Mouse (Mus musculus): Measurements from ENCODE around the gene Zbtb18.
"Not testable (repeated sequence)": the region's sequence is repeated elsewhere in the genome, so short reads cannot be mapped to it uniquely, and the experiment has no call there.

The Zbtb18 gene

DNA sequence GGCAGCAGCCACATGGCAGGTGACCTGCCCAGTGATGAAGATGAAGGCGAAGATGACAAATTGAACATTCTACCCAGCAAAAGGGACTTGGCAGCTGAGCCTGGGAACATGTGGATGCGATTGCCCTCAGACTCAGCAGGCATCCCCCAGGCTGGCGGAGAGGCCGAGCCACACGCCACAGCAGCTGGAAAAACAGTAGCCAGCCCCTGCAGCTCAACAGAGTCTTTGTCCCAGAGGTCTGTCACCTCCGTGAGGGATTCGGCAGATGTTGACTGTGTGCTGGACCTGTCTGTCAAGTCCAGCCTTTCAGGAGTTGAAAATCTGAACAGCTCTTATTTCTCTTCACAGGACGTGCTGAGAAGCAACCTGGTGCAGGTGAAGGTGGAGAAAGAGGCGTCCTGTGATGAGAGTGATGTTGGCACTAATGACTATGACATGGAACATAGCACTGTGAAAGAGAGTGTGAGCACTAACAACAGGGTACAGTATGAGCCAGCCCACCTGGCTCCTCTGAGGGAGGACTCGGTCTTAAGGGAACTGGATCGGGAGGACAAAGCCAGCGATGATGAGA lies 5.5 kb downstream of the Zbtb18 start:
- DNase-seq (ENCODE audit: low spot score), result no peak

DNA sequence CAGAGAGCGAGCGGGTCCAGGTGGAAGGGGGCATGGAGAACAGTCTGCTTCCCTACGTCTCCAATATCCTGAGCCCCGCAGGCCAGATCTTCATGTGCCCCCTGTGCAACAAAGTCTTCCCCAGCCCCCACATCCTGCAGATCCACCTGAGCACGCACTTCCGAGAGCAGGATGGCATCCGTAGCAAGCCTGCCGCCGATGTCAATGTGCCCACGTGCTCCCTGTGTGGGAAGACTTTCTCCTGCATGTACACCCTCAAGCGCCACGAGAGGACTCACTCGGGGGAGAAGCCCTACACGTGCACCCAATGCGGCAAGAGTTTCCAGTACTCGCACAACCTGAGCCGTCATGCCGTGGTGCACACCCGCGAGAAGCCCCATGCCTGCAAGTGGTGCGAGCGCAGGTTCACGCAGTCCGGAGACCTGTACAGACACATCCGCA lies 6.0 kb downstream of the Zbtb18 start:
- no peak for DNase-seq (ENCODE audit: low spot score)

DNA sequence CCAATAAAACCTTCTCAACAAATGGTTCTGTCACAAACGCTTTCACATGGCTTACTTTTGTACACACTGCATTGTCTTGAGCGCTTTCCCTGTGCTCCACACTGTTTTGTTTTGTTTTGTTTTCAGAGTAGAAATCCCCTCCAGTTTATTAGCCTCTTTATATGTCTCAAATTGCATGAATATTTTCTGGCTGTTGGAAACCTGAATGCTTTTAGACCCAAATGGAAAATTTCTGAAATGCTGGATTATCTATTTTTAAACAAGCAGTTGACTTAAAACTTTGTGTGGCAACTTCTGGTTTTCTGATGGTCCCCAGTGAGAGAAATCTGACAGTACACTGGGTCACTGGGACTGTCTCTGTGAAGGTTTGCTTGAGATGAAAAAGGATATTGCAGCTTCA lies 6.8 kb downstream of the Zbtb18 start:
- DNase-seq (ENCODE audit: low spot score), result no peak

DNA sequence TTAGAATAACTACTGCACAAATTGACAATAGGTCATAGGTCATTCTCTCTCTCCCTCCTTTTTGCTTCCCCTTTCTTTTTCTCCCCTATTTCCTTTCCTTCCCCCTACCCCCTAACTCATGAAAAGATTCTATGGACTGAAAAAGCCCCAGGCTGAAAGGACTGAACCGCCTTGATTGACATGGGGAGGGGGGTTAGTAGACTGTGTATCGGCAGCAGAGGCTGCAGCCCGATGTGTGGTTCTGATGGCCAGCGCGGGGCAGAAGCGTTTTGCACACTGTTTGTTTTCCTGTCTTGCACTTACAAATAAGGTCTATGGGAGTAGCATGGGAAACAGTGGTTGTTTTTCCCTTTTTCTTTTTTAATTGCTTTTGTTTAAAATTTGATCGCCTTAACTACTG lies 7.7 kb downstream of the Zbtb18 start:
- not testable (repeated sequence) for DNase-seq (ENCODE audit: low spot score)

DNA sequence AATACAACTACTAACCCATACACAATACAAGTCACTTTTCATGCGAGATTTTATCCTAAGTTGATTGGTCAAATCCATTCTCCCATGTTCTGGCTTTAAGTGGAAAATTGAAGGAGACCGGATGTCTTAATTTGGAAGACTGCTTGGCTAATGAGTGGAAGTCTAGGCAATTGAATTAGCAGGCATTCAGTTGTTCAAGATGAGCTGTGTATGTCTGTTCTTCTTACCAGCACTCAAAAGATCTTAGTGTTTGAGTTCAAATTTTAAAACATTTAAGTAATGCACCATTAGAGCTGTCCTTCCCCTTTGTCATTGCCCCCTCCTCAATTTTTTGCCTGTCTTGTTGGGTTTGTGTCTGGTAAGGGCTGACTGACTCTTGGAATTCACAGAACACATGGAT lies 8.9 kb downstream of the Zbtb18 start:
- no peak for DNase-seq (ENCODE audit: low spot score)

DNA sequence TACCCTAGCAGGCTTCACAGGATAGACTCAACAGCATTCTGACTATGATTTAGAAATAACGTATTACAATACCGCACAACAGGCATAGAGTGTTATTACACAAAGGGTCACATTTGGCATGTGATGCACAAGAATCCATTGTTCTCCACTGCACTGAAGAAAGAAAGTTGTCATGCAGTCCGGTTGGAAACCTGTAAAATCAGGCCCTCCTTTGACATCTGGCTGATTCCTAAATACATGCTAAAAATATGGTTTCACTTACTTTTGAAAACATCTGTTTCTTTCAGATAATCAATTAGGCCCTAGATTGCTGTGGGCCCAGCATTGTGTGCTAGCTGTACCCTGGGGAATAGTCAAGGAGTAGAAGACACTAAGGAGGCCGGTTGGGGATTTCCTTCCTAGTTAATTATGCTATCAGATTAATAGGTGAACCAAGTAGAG lies 9.9 kb downstream of the Zbtb18 start:
- DNase-seq (ENCODE audit: low spot score), result no peak

DNA sequence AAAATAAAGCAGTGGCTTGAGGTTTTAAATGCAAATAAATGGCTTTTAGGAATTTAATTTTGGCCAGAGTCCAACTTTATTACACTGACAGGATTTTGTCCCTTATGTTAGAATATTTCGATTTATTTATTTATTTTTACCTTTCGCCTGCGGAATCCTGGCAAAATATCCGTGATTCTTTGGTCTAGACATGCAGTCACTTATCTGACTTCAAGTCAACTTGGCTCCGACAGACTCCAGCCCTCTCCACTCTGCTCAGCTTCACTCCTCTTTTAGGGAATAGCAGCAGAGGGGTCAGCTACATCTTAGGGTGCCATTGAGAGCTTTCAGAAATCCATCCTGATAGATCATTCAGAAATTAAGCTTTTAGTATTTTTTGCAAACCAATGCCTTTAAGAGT lies 10.8 kb downstream of the Zbtb18 start:
- no peak for DNase-seq (ENCODE audit: low spot score)

DNA sequence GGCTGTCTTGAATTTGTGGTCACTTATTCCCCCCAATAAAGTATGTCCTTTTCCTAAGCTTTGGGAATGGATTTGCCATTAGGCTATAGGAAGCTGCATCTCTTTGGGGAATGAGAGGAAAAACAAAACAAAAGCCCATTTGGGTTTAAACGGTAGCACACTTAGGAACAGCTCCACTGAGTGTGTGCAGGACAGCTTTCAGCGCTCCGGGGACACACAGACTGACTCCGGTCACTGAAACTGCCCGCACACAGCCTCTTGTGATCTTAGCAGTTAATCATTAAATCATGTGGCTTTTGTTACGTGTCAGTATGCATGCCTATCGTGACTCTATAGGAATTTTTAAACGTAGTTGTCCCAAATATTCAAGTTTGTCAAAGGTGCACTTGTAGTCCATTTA lies 11.7 kb downstream of the Zbtb18 start:
- no peak for DNase-seq (ENCODE audit: low spot score)

DNA sequence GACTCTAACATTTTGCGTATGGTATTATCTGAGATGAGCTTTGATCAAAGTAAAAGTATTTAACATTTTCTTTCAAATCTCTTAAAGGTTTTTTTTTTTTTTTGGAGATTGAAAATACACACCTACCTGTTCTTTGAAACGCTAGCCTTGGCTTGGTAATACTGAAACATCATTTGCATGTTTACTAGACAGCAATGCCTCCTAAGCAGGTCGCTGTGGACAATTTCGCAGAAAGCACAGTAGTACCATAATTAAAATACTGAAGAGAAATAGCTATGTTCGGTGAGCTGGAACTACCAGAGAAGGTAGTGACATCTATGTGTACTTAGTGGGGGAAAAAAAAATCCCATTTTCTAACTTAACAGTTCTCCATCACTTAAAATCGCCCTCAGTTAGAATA lies 12.3 kb downstream of the Zbtb18 start:
- no peak for DNase-seq (ENCODE audit: low spot score)

DNA sequence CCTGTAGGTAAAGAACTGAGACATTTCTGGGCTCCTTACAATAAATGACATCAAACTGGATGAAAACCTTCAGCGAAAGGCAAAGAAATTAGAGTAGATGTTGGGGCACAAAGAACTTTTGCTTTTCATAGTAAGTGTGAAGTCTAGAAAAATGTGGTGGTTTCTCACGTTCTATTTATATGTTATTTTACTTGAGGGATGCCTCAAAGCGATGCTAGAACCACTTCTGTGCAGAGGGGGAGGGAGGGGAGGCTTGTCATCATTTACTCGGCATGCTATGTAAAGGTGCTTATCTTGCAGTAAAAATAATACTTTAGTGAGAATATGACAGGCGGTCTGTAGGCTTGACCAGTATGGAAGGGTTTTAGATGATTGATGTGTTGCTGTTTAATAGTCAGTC lies 13.3 kb downstream of the Zbtb18 start:
- DNase-seq (ENCODE audit: low spot score), result no peak

DNA sequence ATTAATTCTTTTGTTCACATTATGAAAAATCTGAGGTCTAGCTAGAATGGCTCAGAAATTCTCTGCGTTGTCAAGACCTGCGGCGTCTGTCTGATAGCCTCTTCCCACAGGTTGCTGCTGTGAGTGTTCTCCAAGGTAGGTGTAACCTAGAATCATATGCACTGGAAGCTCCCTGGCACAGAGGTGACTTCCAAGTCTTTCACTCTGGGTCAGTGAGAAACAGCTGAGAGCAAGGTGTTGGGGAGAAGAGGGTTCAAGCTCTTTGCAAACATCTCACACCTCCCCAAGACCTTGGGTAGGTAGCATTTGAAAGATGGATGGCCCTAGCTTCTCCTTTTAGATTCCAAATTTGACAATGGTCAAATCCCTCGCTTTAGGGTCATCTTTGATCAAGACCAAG lies 14.1 kb downstream of the Zbtb18 start:
- no peak for DNase-seq (ENCODE audit: low spot score)

DNA sequence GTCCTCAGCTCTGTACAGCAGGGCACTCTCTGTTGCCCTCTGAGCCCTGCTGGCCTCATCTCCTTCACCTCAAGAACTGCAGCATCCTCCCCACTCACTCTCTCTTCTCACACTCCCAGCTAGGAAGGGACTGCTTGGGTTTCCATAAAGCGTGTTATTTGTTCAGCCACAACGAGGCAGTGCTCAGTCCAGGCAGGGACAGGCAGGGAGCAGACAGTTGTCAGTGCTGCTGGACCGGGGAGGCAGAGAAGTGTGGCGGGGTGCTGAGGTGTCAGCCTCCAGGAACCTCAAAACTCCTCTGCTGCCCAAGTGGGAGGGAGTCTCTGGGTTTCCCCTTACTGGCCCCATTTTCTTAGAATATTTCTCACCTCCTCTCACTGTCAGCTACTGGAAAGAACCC lies 14.6 kb downstream of the Zbtb18 start:
- no peak for DNase-seq (ENCODE audit: low spot score)

DNA sequence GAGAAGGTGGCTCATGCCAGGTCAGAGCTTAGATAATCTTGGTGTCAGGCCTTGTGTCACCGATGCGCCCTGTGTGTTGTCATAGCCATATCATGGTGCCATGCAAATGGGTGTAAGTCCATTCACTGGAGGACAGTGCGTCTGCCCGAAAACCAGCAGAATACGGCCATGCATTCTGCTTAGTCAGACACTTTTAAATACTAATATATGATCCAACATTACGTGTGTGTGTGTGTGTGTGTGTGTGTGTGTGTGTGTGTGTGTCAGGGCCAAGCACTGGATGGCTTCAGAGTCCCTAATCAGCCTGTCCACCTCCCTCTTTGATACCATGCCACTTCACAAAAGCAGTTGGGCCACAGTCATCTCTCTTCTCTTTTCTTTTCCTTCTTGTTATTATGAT lies 15.8 kb downstream of the Zbtb18 start:
- DNase-seq (ENCODE audit: low spot score), result no peak

DNA sequence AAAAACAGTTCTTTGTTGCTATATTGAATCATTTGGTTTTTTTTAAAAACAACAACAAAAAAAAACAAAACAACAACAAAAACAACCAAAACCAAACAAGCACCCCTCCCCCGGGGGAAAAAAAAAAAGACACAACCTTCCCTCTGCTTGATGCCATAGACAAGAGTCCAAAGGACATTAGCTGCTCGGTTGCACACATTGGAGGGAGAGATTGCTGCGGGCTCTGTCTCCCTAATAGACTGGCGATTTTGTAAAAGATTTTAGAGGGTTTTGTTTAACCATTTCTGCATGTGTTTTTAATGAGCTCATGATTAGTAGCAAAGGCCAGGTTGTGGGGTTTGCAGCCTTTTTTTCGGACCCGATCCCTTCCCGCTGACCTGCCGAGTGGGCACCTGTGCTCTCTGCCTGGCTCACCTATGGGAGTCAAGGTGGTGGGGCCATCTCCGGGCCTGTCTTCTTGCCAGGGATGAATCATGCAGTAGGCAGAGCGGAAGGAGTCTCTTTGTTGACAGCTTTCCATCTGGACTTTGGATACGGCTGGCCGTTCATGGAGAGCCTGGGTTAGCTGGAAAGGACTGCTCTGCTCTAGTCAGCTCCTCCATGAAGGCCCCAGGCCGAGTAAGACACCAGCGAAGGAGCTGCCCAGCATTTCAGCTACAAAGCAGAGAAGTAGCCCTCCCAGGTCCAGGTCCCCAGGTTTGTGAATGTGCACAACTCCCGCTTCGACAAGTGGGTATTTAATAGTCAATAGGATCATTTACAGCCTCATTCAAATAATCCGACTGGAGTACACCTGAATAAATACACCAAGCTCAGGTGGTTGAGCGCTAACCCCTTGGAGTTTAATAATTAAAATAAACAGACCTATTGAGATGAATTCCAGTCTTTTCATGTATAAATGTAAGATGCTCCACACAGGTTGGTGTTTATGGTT lies 16.6 kb downstream of the Zbtb18 start:
- DNase-seq (ENCODE audit: low spot score), result no peak

DNA sequence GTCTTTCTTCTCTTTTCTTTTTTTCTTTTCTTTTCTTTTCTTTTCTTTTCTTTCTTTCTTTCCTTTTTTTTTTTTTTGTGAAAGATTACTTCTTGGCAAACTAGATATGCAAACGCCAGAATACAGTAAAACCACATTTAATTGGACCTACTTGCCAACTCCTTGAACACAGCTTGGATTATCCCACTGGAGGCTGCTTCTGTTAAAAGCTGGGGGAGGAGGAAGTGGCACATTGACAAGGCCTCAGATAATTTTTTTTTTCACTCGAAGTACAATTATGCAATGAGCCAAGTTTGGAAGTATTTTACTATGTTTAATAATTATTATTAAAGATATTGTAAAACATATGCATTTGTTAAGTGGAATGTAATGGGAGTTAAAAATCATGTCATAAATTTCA lies 17.4 kb downstream of the Zbtb18 start:
- no peak for DNase-seq (ENCODE audit: low spot score)

DNA sequence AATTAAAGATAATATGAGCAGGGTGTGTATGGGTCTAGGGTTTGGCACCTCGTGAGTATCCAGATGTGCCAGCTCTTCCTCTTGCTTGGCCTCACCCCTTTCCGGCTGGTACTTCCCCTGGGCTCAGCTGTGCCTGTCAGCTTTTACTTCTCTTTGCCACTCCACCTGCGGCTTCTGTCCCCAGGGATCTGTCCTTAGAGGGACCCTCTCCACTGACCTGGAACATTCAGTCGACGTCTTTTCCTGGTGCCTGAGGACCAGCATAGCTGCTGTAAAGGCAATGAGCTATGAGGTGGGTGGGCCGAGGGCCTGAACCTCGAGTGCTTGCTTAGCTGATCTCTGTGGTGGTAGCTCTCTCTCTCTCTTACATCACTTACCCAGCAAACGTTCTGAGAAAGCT lies 25.0 kb downstream of the Zbtb18 start:
- no peak for DNase-seq (ENCODE audit: low spot score)

DNA sequence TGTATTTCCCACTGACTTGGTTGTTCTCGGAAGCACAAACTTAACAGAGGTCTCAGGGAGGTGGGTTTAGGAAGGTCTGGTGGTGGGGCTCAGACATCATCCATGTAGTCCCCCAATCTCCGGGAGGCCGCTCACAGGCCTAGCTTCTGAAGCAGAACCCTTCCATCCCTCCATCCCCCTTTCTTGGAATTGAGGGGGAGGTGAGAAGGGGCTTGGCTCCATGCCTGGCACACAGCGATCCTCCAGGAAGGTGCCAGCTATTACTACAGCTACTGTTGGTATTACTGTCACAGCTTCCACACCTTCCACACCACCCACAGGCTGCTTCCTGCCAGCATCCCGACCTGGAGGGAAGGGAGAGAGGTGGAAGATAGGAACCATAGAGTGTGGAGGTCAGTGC lies 26.3 kb downstream of the Zbtb18 start:
- no peak for DNase-seq (ENCODE audit: low spot score)

DNA sequence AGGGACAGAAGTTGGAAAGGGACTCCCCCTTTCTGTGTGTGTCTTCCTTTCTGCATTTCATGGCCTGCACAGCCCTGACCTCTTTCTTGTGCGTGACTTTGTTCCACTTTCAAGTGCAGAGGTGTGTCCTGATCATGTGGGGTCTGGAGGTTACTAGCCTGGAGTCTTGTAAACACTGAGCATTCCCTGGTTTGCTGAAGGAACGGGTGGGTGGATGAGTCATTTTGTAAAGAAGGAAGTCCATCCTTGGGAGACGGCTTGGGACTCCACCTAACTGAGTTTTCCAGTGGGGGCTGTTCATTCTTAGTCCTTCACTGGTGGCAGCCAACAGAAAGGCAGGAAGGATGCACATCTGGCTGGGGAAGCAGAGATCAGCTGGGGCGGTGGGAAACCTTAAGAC lies 27.9 kb downstream of the Zbtb18 start:
- DNase-seq (ENCODE audit: low spot score), result no peak

DNA sequence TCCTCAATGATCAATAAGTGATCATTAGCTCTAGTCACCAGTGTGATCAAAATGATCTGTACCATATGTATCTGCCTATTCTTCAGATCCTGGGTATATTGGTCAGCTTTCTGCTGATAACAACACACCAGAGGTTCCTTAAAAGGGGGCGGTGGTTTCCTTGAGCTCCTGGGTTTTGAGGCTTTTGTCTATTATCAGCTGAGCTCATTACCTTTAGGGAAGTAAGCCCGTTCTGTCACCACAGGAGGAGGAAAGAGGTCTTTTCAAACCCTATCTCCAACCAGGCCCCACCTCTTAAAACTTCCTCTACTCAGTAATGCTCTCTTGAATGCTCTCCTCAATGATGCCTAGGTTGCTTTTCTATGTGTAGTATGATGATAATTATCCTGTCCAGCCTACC lies 28.8 kb downstream of the Zbtb18 start:
- DNase-seq (ENCODE audit: low spot score), result no peak

DNA sequence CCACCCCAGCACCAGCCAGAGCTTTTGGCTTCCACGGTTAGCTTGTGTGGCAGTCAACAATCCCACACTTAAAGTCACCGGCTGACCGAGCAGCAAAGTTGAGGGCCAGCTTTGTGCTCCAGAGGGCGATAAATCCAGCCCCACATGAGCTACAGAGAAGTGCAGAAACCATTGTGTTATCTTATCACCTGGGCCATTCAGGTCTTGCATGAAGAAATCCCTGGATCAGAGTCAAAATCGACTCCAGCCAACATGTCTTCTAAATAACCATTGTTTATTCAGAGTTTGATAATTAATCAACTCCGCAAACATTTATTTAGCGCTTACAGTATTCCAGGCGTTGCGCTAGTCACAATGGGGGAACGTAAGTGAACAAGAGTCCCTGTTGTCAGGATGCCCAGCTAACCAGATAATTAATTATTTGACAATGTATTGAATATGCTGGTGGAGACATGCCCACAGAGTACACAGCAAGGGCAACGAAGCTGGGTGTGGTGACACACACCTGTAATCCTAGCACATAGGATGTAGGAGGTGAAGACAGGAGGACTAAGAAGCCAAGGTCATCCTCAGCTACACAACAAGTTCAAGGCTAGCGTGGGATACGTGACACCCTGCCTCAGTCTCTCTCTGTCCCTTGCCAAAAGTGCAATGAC lies 33.5 kb downstream of the Zbtb18 start:
- no peak for DNase-seq (ENCODE audit: low spot score)

DNA sequence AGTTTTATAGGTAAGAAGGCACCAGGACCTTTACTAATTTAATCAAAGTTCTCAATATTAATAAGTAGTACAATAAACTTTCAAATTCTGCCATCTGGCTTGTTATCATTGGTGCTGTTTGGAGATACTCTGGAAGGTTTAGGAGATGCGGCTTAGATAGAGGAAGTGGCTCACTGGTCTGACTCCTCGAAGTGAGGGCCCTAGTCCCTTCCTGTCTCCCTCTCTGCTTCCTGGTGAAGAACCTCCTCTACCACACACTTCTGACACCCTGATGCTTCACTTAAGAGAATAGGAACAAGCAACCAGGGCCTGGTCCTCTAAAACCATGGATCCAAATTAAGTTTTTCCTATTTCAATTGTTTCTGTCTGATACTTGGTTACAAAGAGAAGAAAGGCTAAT lies 36.4 kb downstream of the Zbtb18 start:
- DNase-seq (ENCODE audit: low spot score), result no peak

DNA sequence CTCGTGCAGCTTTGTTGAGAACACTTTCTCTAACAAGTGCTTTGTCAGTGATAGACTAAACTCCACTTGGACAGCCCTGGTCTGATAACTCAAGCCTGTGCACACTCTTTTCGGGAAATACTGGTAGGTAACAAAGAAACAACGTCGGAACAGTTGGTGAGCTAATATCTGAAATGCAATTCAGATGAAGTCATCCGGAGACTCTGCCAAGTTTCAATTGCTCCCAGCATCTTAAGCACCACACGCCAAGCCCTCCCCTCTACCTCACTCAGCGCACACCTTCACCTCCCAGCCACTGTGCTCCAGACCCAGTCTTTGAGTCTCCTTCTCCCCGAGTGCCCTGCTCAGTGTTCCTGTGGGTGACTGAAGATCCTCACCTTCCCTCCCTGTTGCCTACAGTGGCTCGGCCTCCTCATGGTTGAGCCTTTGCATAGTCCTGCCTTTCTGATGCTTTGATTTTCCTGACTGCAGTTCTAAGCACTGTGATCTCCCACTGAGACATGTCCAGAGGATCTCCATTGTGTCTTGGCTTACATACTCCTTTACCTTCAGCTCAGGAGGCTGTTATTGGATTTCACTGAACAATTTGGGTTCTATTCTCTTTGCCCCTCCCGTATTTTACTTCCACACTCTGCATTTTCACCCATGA lies 37.3 kb downstream of the Zbtb18 start:
- no peak for DNase-seq (ENCODE audit: low spot score)

DNA sequence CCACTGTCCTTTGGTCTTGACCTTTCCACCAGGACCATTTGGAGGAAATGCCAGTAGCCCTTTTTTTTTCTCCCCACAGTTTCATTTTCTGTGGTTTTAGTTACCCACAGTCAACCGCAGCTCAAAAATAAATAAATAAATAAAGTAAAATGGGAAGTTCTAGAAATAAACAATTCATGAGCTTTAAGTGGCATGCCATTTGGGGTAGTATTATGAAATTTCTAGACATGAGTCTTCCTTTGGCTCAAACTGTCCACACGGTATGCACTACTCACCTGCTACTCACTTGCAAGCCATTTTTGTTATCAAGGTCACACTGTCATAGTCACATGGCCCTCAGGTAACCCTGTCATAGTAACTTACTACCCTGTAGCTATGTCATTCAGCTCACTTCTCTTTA lies 41.5 kb downstream of the Zbtb18 start:
- DNase-seq (ENCODE audit: low spot score), result no peak

Measured in c-Kit-positive CD71-positive TER-119-positive erythroid progenitor cells, embryonic 14.5 days (primary cell).